Mouse (Mus musculus): Measurements from ENCODE around the gene Zfp958.
"Not testable (repeated sequence)": the region's sequence is repeated elsewhere in the genome, so short reads cannot be mapped to it uniquely, and the experiment has no call there.

The Zfp958 gene

GRCm38 (mm10) chr8:4612932-4613853 is at the start of gene Zfp958:
Gene Zfp958 (plus strand): TSS chr8:4613167.
- DNase-seq (ENCODE audit: low spot score), result peak; percentile 98

- no peak for DNase-seq (ENCODE audit: low spot score)
Measured at GRCm38 (mm10) chr8:4581986-4582385, 31.0 kb upstream of the Zfp958 start.

- DNase-seq (ENCODE audit: low spot score), result no peak
Measured at GRCm38 (mm10) chr8:4582754-4583178, 30.2 kb upstream of the Zfp958 start.

GRCm38 (mm10) chr8:4584660-4585059 is 28.3 kb upstream of the Zfp958 start:
- no peak for DNase-seq (ENCODE audit: low spot score)

GRCm38 (mm10) chr8:4586356-4586755 is 26.6 kb upstream of the Zfp958 start:
- no peak for DNase-seq (ENCODE audit: low spot score)

- DNase-seq (ENCODE audit: low spot score), result peak; percentile 36
Measured at GRCm38 (mm10) chr8:4588165-4589000, 24.6 kb upstream of the Zfp958 start.

GRCm38 (mm10) chr8:4608896-4609295 is 4.1 kb upstream of the Zfp958 start:
- DNase-seq (ENCODE audit: low spot score), result no peak

- DNase-seq (ENCODE audit: low spot score), result not testable (repeated sequence)
Measured at GRCm38 (mm10) chr8:4611626-4612175, 1.3 kb upstream of the Zfp958 start.

- DNase-seq (ENCODE audit: low spot score), result no peak
Measured at GRCm38 (mm10) chr8:4627349-4627748, 14.4 kb downstream of the Zfp958 start.

GRCm38 (mm10) chr8:4637071-4637470 is 24.1 kb downstream of the Zfp958 start:
- no peak for DNase-seq (ENCODE audit: low spot score)

GRCm38 (mm10) chr8:4642974-4643373 is 30.0 kb downstream of the Zfp958 start:
- not testable (repeated sequence) for DNase-seq (ENCODE audit: low spot score)

- no peak for DNase-seq (ENCODE audit: low spot score)
Measured at GRCm38 (mm10) chr8:4656536-4656935, 43.6 kb downstream of the Zfp958 start.

- peak; percentile 2 for DNase-seq (ENCODE audit: low spot score)
Measured at GRCm38 (mm10) chr8:4675191-4676003, 62.4 kb downstream of the Zfp958 start.

GRCm38 (mm10) chr8:4676586-4676985 is 63.6 kb downstream of the Zfp958 start:
- peak; percentile 24 for DNase-seq (ENCODE audit: low spot score)

GRCm38 (mm10) chr8:4677265-4678217 is 64.6 kb downstream of the Zfp958 start:
- peak; percentile 97 for DNase-seq (ENCODE audit: low spot score)

GRCm38 (mm10) chr8:4678218-4678907 is 65.4 kb downstream of the Zfp958 start:
- peak; percentile 88 for DNase-seq (ENCODE audit: low spot score)

- DNase-seq (ENCODE audit: low spot score), result peak; percentile 9
Measured at GRCm38 (mm10) chr8:4678908-4679545, 66.1 kb downstream of the Zfp958 start.

GRCm38 (mm10) chr8:4679796-4680195 is 66.8 kb downstream of the Zfp958 start:
- peak; percentile 12 for DNase-seq (ENCODE audit: low spot score)
